Mouse (Mus musculus): Measurements from ENCODE around the gene Smarca4. TPM values are rescaled to one million over a fixed set of nuclear protein-coding genes. Genes with fewer than 3 reads are reported as not detected.
"Not testable (repeated sequence)": the region's sequence is repeated elsewhere in the genome, so short reads cannot be mapped to it uniquely, and the experiment has no call there.

Gene Smarca4
- polyA plus RNA-seq, 1 experiment from 2014 or later = 183 TPM

- H3K27ac ChIP-seq = no peak overlapping the region
- H3K9ac ChIP-seq (replicated peaks) = no peak overlapping the region
- ATAC-seq = no peak
- no peaks in the 10 kb centered on the region for H3K27me3 ChIP-seq
- peak overlapping the region; percentile 98 for H3K4me2 ChIP-seq (replicated peaks)
- H3K4me3 ChIP-seq (replicated peaks) = no peak overlapping the region
- H3K4me1 ChIP-seq (replicated peaks) = peaks cover 33% of the 10 kb centered on the region
- peaks cover 57% of the 10 kb centered on the region for H3K36me3 ChIP-seq
- 86% methylated on average over 6 of the region's 6 CpGs for WGBS
- no peaks in the 10 kb centered on the region for H3K9me3 ChIP-seq
Measured at GRCm38 (mm10) chr9:21591127-21591830, 24.7 kb upstream of the Smarca4 start.

GRCm38 (mm10) chr9:21591831-21592702, 23.9 kb upstream of the Smarca4 start:
- peak overlapping the region; percentile 98 for H3K4me2 ChIP-seq (replicated peaks)
- peak; percentile 83; the same call in 1 of the 2 replicates for ATAC-seq
- H3K9ac ChIP-seq (replicated peaks) = peak overlapping the region; percentile 94
- H3K4me1 ChIP-seq (replicated peaks) = peaks cover 33% of the 10 kb centered on the region
- H3K36me3 ChIP-seq = peaks cover 52% of the 10 kb centered on the region
- H3K27me3 ChIP-seq = no peaks in the 10 kb centered on the region
- H3K4me3 ChIP-seq (replicated peaks) = peak overlapping the region; percentile 100
- no peaks in the 10 kb centered on the region for H3K9me3 ChIP-seq
- 21% methylated on average over 17 of the region's 17 CpGs for WGBS
- H3K27ac ChIP-seq = peak overlapping the region; percentile 91

- H3K4me2 ChIP-seq (replicated peaks) = peak within 1 kb of the TSS; percentile 98
- H3K4me3 ChIP-seq (replicated peaks) = peak within 1 kb of the TSS; percentile 100
- H3K9ac ChIP-seq (replicated peaks) = peak within 1 kb of the TSS; percentile 94
- H3K4me1 ChIP-seq (replicated peaks) = peaks cover 33% of the 10 kb centered on the region
- no peaks in the 10 kb centered on the region for H3K9me3 ChIP-seq
- peaks cover 45% of the 10 kb centered on the region for H3K36me3 ChIP-seq
- peak within 1 kb of the TSS; percentile 91 for H3K27ac ChIP-seq
- ATAC-seq = peak; percentile 95
- H3K27me3 ChIP-seq = no peaks in the 10 kb centered on the region
- under 1% methylated on average over 30 of the region's 30 CpGs for WGBS
Measured at GRCm38 (mm10) chr9:21592703-21593121, 23.3 kb upstream of the Smarca4 start, which contains the start of the genes Timm29 and Yipf2. TSS of gene Timm29 (plus strand) at chr9:21592722. TSS of gene Yipf2 (minus strand) at chr9:21592828.

- ATAC-seq = no peak; the same call in none of the 2 replicates
- WGBS = 2% methylated on average over 69 of the region's 69 CpGs
Measured at GRCm38 (mm10) chr9:21593122-21593721, 22.7 kb upstream of the Smarca4 start.

GRCm38 (mm10) chr9:21594350-21594749, 21.6 kb upstream of the Smarca4 start:
- 93% methylated on average over 8 of the region's 8 CpGs for WGBS
- Histone ChIP-seq H3K4me2 (replicated peaks) (peak overlapping the region; percentile 98), H3K4me1 (replicated peaks) (peaks cover 33% of the 10 kb centered on the region), H3K4me3 (replicated peaks) (peak overlapping the region; percentile 100), H3K9ac (replicated peaks) (peak overlapping the region; percentile 94), H3K36me3 (peaks cover 29% of the 10 kb centered on the region)
- not testable (repeated sequence) for H3K9me3 ChIP-seq, ATAC-seq, H3K27me3 ChIP-seq, H3K27ac ChIP-seq

More at GRCm38 (mm10) chr9:21593122-21593721, 22.7 kb upstream of the Smarca4 start:
- Histone ChIP-seq H3K9ac (replicated peaks) (peak overlapping the region; percentile 94), H3K4me3 (replicated peaks) (peak overlapping the region; percentile 100), H3K36me3 (peaks cover 40% of the 10 kb centered on the region), H3K9me3 (no peaks in the 10 kb centered on the region), H3K27ac (peak overlapping the region; percentile 91), H3K27me3 (no peaks in the 10 kb centered on the region), H3K4me2 (replicated peaks) (peak overlapping the region; percentile 98), H3K4me1 (replicated peaks) (peaks cover 33% of the 10 kb centered on the region)

- Histone ChIP-seq H3K4me1 (replicated peaks) (peaks cover 33% of the 10 kb centered on the region), H3K9ac (replicated peaks) (no peak overlapping the region), H3K36me3 (peaks cover 24% of the 10 kb centered on the region), H3K27ac (no peak overlapping the region), H3K9me3 (no peaks in the 10 kb centered on the region), H3K4me3 (replicated peaks) (peak overlapping the region; percentile 100; the same call in 1 of the 2 replicates), H3K27me3 (no peaks in the 10 kb centered on the region), H3K4me2 (replicated peaks) (peak overlapping the region; percentile 98; the same call in 1 of the 2 replicates)
- 96% methylated on average over 2 of the region's 2 CpGs for WGBS
- ATAC-seq = no peak
Measured at GRCm38 (mm10) chr9:21594838-21595237, 21.1 kb upstream of the Smarca4 start.

GRCm38 (mm10) chr9:21598198-21598597, 17.8 kb upstream of the Smarca4 start:
- H3K27ac ChIP-seq = no peak overlapping the region
- peaks cover 19% of the 10 kb centered on the region for H3K36me3 ChIP-seq
- H3K9me3 ChIP-seq = no peaks in the 10 kb centered on the region
- WGBS = 48% methylated on average over 2 of the region's 2 CpGs
- no peak for ATAC-seq
- H3K9ac ChIP-seq (replicated peaks) = no peak overlapping the region
- peaks cover 19% of the 10 kb centered on the region for H3K4me1 ChIP-seq (replicated peaks)
- no peaks in the 10 kb centered on the region for H3K27me3 ChIP-seq
- no peak overlapping the region for H3K4me2 ChIP-seq (replicated peaks)
- no peak overlapping the region for H3K4me3 ChIP-seq (replicated peaks)

- H3K27me3 ChIP-seq = no peaks in the 10 kb centered on the region
- no peak overlapping the region for H3K27ac ChIP-seq
- peaks cover under 1% of the 10 kb centered on the region for H3K4me1 ChIP-seq (replicated peaks)
- ATAC-seq = no peak
- H3K4me3 ChIP-seq (replicated peaks) = no peak overlapping the region
- peaks cover 12% of the 10 kb centered on the region for H3K36me3 ChIP-seq
- H3K4me2 ChIP-seq (replicated peaks) = no peak overlapping the region
- H3K9ac ChIP-seq (replicated peaks) = no peak overlapping the region
- no peaks in the 10 kb centered on the region for H3K9me3 ChIP-seq
- WGBS = 79% methylated on average over 3 of the region's 3 CpGs
Measured at GRCm38 (mm10) chr9:21600186-21600585, 15.8 kb upstream of the Smarca4 start.

- Histone ChIP-seq H3K4me3 (replicated peaks) (no peak overlapping the region), H3K36me3 (peaks cover 5% of the 10 kb centered on the region), H3K27ac (no peak overlapping the region), H3K4me2 (replicated peaks) (no peak overlapping the region), H3K9ac (replicated peaks) (no peak overlapping the region), H3K9me3 (no peaks in the 10 kb centered on the region), H3K27me3 (no peaks in the 10 kb centered on the region), H3K4me1 (replicated peaks) (no peaks in the 10 kb centered on the region)
- 87% methylated on average over 2 of the region's 2 CpGs for WGBS
- ATAC-seq = no peak
Measured at GRCm38 (mm10) chr9:21601073-21601472, 14.9 kb upstream of the Smarca4 start.

GRCm38 (mm10) chr9:21601722-21602399, 14.1 kb upstream of the Smarca4 start:
- no peaks in the 10 kb centered on the region for H3K4me1 ChIP-seq (replicated peaks)
- H3K4me3 ChIP-seq (replicated peaks) = no peak overlapping the region
- no peak overlapping the region for H3K9ac ChIP-seq (replicated peaks)
- peak; percentile 72 for ATAC-seq
- no peaks in the 10 kb centered on the region for H3K27me3 ChIP-seq
- 49% methylated on average over 10 of the region's 10 CpGs for WGBS
- H3K9me3 ChIP-seq = no peaks in the 10 kb centered on the region
- H3K27ac ChIP-seq = no peak overlapping the region
- H3K36me3 ChIP-seq = no peaks in the 10 kb centered on the region
- no peak overlapping the region for H3K4me2 ChIP-seq (replicated peaks)

- no peak overlapping the region for H3K4me3 ChIP-seq (replicated peaks)
- no peak overlapping the region for H3K27ac ChIP-seq
- ATAC-seq = no peak
- no peaks in the 10 kb centered on the region for H3K9me3 ChIP-seq
- no peak overlapping the region for H3K4me2 ChIP-seq (replicated peaks)
- 73% methylated on average over 5 of the region's 5 CpGs for WGBS
- H3K4me1 ChIP-seq (replicated peaks) = no peaks in the 10 kb centered on the region
- no peaks in the 10 kb centered on the region for H3K36me3 ChIP-seq
- no peak overlapping the region for H3K9ac ChIP-seq (replicated peaks)
- H3K27me3 ChIP-seq = no peaks in the 10 kb centered on the region
Measured at GRCm38 (mm10) chr9:21604119-21604518, 11.8 kb upstream of the Smarca4 start.
